Mouse (Mus musculus) CH12.LX (cell line): ENCODE measurements around the gene Zfp867. TPM values are rescaled to one million over a fixed set of nuclear protein-coding genes. Genes with fewer than 3 reads are reported as not detected.

Experiments used
- DNase-seq: peaks from one replicate; pipeline ENCODE4 v3.0.0-alpha.2; 2013; ENCODE audit errors: extremely low read depth
- H3K27ac ChIP-seq: 2 replicates; pipeline ENCODE4 v1.5.1; 2012; ENCODE audit warnings: low read depth, mild to moderate bottlenecking, control low read depth, moderate library complexity; ENCODE audit not compliant: insufficient read depth
- H3K27me3 ChIP-seq: replicated peaks from 2 replicates; pipeline ENCODE3; 2012; ENCODE audit warnings: inconsistent platforms
- H3K36me3 ChIP-seq, 2 experiments: replicated peaks in 1 of 2; 2 replicates each; pipeline versions ENCODE3 to v1.6.1; 2012; ENCODE audit warnings: inconsistent platforms in 1 of 2, low read length in 1 of 2, mild to moderate bottlenecking in 1 of 2, mixed read lengths in 1 of 2, moderate library complexity in 1 of 2; ENCODE audit not compliant: control insufficient read depth in 1 of 2, insufficient read depth in 1 of 2
- H3K4me1 ChIP-seq, 2 experiments: 2 replicates each; pipeline ENCODE4 v1.6.1; 2012; ENCODE audit warnings: inconsistent platforms in 1 of 2, moderate library complexity in 1 of 2; ENCODE audit not compliant: insufficient read depth in 2 of 2, control insufficient read depth in 1 of 2
- H3K4me2 ChIP-seq: 2 replicates; pipeline ENCODE4 v1.6.1; 2012; ENCODE audit warnings: low read depth, mild to moderate bottlenecking, control low read depth; ENCODE audit not compliant: poor library complexity, insufficient read depth, severe bottlenecking
- H3K4me3 ChIP-seq, 3 experiments: fragments of 150-350 bp in 1 of 3; sonication (generic) in 1 of 3; replicated peaks in 1 of 3; 2 replicates each; pipeline versions ENCODE3 to v1.5.1; 2011 to 2012; ENCODE audit warnings: low read depth in 2 of 3, low read length in 2 of 3, mild to moderate bottlenecking in 2 of 3, moderate library complexity in 2 of 3, control low read depth in 1 of 3, improper control_type of control experiment in 1 of 3, inconsistent platforms in 1 of 3, mixed read lengths in 1 of 3; ENCODE audit not compliant: poor library complexity in 1 of 3
- H3K79me2 ChIP-seq: replicated peaks from 2 replicates; pipeline ENCODE4 v1.6.1; 2012; ENCODE audit warnings: mild to moderate bottlenecking, moderate library complexity; ENCODE audit not compliant: control insufficient read depth, poor library complexity, insufficient read depth, severe bottlenecking; ENCODE audit errors: extremely low read depth
- H3K9ac ChIP-seq: 2 replicates; pipeline ENCODE4 v1.6.1; 2012; ENCODE audit warnings: low read depth, mild to moderate bottlenecking, control low read depth, moderate library complexity; ENCODE audit not compliant: insufficient read depth
- H3K9me3 ChIP-seq: replicated peaks from 2 replicates; pipeline ENCODE3; 2012; ENCODE audit warnings: low read length, inconsistent platforms, mixed read lengths
- BHLHE40 ChIP-seq: IDR thresholded peaks from 2 replicates; pipeline ENCODE4 v1.6.1; 2011; ENCODE audit warnings: mild to moderate bottlenecking, low read depth, low read length, improper control_type of control experiment
- CHD2 ChIP-seq: IDR thresholded peaks from 2 replicates; pipeline ENCODE4 v1.6.1; 2011; ENCODE audit warnings: low read length, improper control_type of control experiment
- CTCF ChIP-seq, 2 experiments: IDR thresholded peaks in 1 of 2; conservative IDR thresholded peaks in 1 of 2; 2 replicates each; pipeline ENCODE4 v1.5.1; 2011 to 2012; ENCODE audit warnings: low read depth in 2 of 2, low read length in 2 of 2, improper control_type of control experiment in 1 of 2, inconsistent platforms in 1 of 2, mild to moderate bottlenecking in 1 of 2, moderate library complexity in 1 of 2
- EP300 ChIP-seq: IDR thresholded peaks from 2 replicates; pipeline ENCODE4 v1.6.1; 2011; ENCODE audit warnings: low read length, improper control_type of control experiment
- GABPA ChIP-seq: IDR thresholded peaks from 2 replicates; pipeline ENCODE4 v1.6.1; 2012; ENCODE audit warnings: low read depth, low read length, improper control_type of control experiment, inconsistent platforms; ENCODE audit not compliant: insufficient replicate concordance
- HCFC1 ChIP-seq: IDR thresholded peaks from 2 replicates; pipeline ENCODE4 v1.6.1; 2012; ENCODE audit warnings: low read depth, mild to moderate bottlenecking, inconsistent platforms, low read length, improper control_type of control experiment
- JUN ChIP-seq: IDR thresholded peaks from 2 replicates; pipeline ENCODE4 v1.6.1; 2011; ENCODE audit warnings: low read depth, mild to moderate bottlenecking, low read length, improper control_type of control experiment, moderate library complexity; ENCODE audit not compliant: insufficient read depth
- MAX ChIP-seq: IDR thresholded peaks from 2 replicates; pipeline ENCODE4 v1.6.1; 2011; ENCODE audit warnings: low read length, improper control_type of control experiment
- MAZ ChIP-seq: IDR thresholded peaks from 2 replicates; pipeline ENCODE4 v1.6.1; 2012; ENCODE audit warnings: low read depth, mild to moderate bottlenecking, inconsistent platforms, low read length, improper control_type of control experiment, moderate library complexity
- MEF2A ChIP-seq: IDR thresholded peaks from 2 replicates; pipeline ENCODE4 v1.6.1; 2014; ENCODE audit warnings: low read depth, mild to moderate bottlenecking, inconsistent platforms, low read length, improper control_type of control experiment, borderline replicate concordance
- MXI1 ChIP-seq: IDR thresholded peaks from 2 replicates; pipeline ENCODE4 v1.6.1; 2011; ENCODE audit warnings: mild to moderate bottlenecking, low read depth, low read length, improper control_type of control experiment
- NRF1 ChIP-seq: IDR thresholded peaks from 2 replicates; pipeline ENCODE4 v1.6.1; 2014; ENCODE audit warnings: low read depth, mild to moderate bottlenecking, inconsistent platforms, low read length, improper control_type of control experiment, moderate library complexity
- PAX5 ChIP-seq: IDR thresholded peaks from 2 replicates; pipeline ENCODE4 v1.6.1; 2012; ENCODE audit warnings: low read length, inconsistent platforms, mixed read lengths
- POLR2AphosphoS2 ChIP-seq: IDR thresholded peaks from 2 replicates; pipeline ENCODE4 v1.6.1; 2011; ENCODE audit warnings: low read depth, low read length, improper control_type of control experiment
- RAD21 ChIP-seq: IDR thresholded peaks from 2 replicates; pipeline ENCODE4 v1.6.1; 2011; ENCODE audit warnings: low read depth, mild to moderate bottlenecking, low read length, improper control_type of control experiment, moderate library complexity
- SIN3A ChIP-seq: IDR thresholded peaks from 2 replicates; pipeline ENCODE4 v1.6.1; 2012; ENCODE audit warnings: low read length, improper control_type of control experiment, inconsistent platforms
- SMC3 ChIP-seq: IDR thresholded peaks from 2 replicates; pipeline ENCODE4 v1.6.1; 2011; ENCODE audit warnings: low read depth, low read length, improper control_type of control experiment
- TBP ChIP-seq: conservative IDR thresholded peaks from 2 replicates; pipeline ENCODE4 v1.6.1; 2011; ENCODE audit warnings: low read depth, low read length, improper control_type of control experiment
- ZC3H11A ChIP-seq: IDR thresholded peaks from 2 replicates; pipeline ENCODE4 v1.6.1; 2012; ENCODE audit warnings: low read depth, mild to moderate bottlenecking, inconsistent platforms, low read length, improper control_type of control experiment
- ZMIZ1 ChIP-seq: IDR thresholded peaks from 2 replicates; pipeline ENCODE4 v1.6.1; 2012; ENCODE audit warnings: low read depth, mild to moderate bottlenecking, inconsistent platforms, low read length, improper control_type of control experiment
- ZNF384 ChIP-seq: IDR thresholded peaks from 2 replicates; pipeline ENCODE4 v1.6.1; 2012; ENCODE audit warnings: low read depth, low read length, improper control_type of control experiment, inconsistent platforms
- dilution Hi-C: fragments of 300-500 bp; cut with MboI; formaldehyde crosslinking; loops from 2 replicates; pipeline ENCODE4 v1.14.3; 2020; ENCODE audit warnings: low sequenced_read_pairs; ENCODE audit not compliant: extremely low pct_unique_long_range_greater_than_20kb, extremely low pct_ligation_motif_present
- in situ Hi-C: fragments of 300-500 bp; cut with MboI; formaldehyde crosslinking; loops from 3 replicates; pipeline ENCODE4 v1.14.3; 2019; ENCODE audit warnings: low sequenced_read_pairs, low pct_ligation_motif_present, low pct_unique_long_range_greater_than_20kb, mixed read lengths
- polyA plus RNA-seq: library from polyadenylated mRNA; unstranded; fragments of >175 nt; gene quantifications from 2 replicates; pipeline ENCODE4 v1.2.1, GENCODE M21; 2012; ENCODE audit warnings: low read depth; ENCODE audit not compliant: insufficient read length
- total RNA-seq, 2 experiments: library from RNA; depleted of rRNA; stranded (reverse); fragments of 300-350 nt in 1 of 2; fragments of >200 nt in 1 of 2; gene quantifications; 2 replicates each; pipeline ENCODE4 v1.2.3; 2012 to 2014

Gene Zfp867
- total and polyA plus RNA-seq, 3 experiments: 4.6 to 7.1 (median 4.9) TPM

DNA sequence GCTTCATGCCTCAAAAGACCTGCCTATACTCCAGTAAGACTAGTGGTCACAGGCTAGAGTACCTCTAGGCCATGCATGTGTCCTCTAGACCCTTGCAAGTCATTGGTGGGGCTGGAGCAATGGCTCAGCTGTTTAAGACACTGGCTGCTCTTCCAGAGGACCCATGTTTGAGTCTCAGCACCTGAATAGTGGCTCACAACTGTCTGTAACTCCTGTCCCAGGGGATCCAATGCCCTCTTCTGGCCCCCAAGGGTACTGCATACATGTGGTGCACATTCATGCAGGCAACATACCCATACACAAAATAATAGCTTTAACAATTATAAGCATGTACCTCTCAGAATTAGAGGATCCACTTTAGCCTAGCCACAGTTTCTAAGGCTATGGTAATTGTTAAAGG lies 29.2 kb downstream of the Zfp867 start:
- Histone ChIP-seq H3K9me3 (peaks cover 2% of the 10 kb centered on the region), H3K4me2 (no peak overlapping the region), H3K4me1 (peaks cover 0 to 7% of the 10 kb centered on the region in 2 experiments; a peak in 1 of 4 replicates), H3K27me3 (no peaks in the 10 kb centered on the region), H3K9ac (no peak overlapping the region), H3K27ac (no peak overlapping the region), H3K4me3 (no peak overlapping the region), H3K36me3 (peaks cover 18 to 73% of the 10 kb centered on the region in 2 experiments), H3K79me2 (no peaks in the 10 kb centered on the region)
- DNase-seq: no peak
- TF ChIP-seq MXI1 (no peak), CTCF (conservative IDR thresholded peaks at IDR 0.05 in 1 of 2, IDR thresholded peaks at IDR 0.05 in 1 of 2; ENCODE audit: low read depth in 2 of 2, low read length in 2 of 2) (peak; percentile 10 to 44; a peak in 3 of 4 replicates)
- in situ Hi-C loops (no loop called here), dilution Hi-C loops (no loop called here)

- H3K36me3 ChIP-seq: peaks cover 43 to 66% of the 10 kb centered on the region in 2 experiments
- in situ Hi-C loops (loop anchor here (5.0 kb wide), 1 partner anchor 44 kb away; no protein-coding TSS in a partner anchor), dilution Hi-C loops (no loop called here)
- no peak overlapping the region for H3K27ac ChIP-seq
- H3K79me2 ChIP-seq: no peaks in the 10 kb centered on the region; the same call in 1 of the 2 replicates
- no peaks in the 10 kb centered on the region for H3K27me3 ChIP-seq
- no peak for TF ChIP-seq GABPA
- no peak for TF ChIP-seq SMC3
- no peak for TF ChIP-seq JUN
- TF ChIP-seq RAD21: no peak
- TF ChIP-seq HCFC1: no peak
- no peak for TF ChIP-seq BHLHE40
- no peak for TF ChIP-seq MEF2A
- TF ChIP-seq ZMIZ1: no peak
- no peak for TF ChIP-seq EP300
- TF ChIP-seq ZC3H11A: no peak
- TF ChIP-seq TBP: no peak
- no peak for TF ChIP-seq MAX
- no peak for TF ChIP-seq SIN3A
- no peak for TF ChIP-seq ZNF384
- no peak for TF ChIP-seq NRF1
- TF ChIP-seq POLR2AphosphoS2: no peak
- TF ChIP-seq CHD2: no peak
- TF ChIP-seq MAZ: no peak
- no peak for TF ChIP-seq PAX5
- peaks cover 15% of the 10 kb centered on the region for H3K9me3 ChIP-seq
- no peak for DNase-seq
- no peak overlapping the region for H3K4me2 ChIP-seq
- H3K4me3 ChIP-seq: no peak overlapping the region
- H3K4me1 ChIP-seq: no peaks in the 10 kb centered on the region
- no peak overlapping the region for H3K9ac ChIP-seq
Observed at GRCm38 (mm10) chr11:59437954-59438353, 34.3 kb downstream of the Zfp867 start.
